Mouse (Mus musculus) heart, postnatal 4 days (tissue): ENCODE measurements around the gene Mmgt2. TPM values are rescaled to one million over a fixed set of nuclear protein-coding genes. Genes with fewer than 3 reads are reported as not detected.

ENCODE experiments used
- DNase-seq: peaks from one replicate; pipeline ENCODE4 v3.0.0; 2021
- total RNA-seq, 2 experiments: library from RNA; stranded (reverse); gene quantifications; 2 replicates each; pipeline ENCODE4 v1.2.3; 2021

The Mmgt2 gene
- total RNA-seq, 2 experiments from 2014 or later = 18.5 to 20.9 TPM

DNA sequence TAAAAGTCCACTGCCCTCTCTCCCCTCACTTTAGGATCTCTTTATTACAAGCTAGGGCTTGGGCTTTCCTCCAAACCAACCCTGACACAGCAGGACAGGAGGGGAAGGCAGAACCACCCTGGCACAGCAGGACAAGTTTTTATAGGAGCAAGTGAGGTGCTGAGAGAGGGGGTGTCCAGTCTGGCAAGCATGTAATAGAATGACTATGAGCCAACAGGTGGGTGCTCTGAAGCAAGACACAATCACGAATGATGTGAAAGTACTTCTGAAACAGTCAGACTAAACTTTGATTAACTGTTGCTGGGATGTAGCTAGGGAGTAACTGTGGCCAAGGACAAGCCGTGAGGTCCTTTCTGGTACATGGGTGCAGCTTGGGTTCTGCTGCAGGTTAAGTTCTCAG, 57.7 kb downstream of the Mmgt2 start:
- DNase-seq = no peak

DNA sequence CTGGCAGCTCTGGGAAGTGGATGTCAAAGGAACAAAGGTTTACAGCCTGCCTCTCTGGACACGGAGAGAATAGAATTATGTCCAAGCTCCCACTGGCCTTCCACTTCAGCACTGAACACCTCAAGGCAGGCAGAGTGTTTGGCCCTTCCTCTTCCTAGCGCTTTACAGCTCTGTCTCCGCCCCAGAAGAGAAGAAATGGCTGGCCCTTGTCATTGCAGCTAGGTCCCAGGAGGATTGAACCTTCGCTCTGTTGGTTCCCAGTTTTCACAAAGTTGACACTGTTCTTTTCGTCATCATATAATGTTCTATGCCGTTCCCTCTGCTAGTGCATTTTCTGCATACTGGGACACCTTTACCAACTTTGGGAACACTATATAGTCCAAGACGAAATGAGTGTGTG, 59.8 kb downstream of the Mmgt2 start:
- DNase-seq = no peak

DNA sequence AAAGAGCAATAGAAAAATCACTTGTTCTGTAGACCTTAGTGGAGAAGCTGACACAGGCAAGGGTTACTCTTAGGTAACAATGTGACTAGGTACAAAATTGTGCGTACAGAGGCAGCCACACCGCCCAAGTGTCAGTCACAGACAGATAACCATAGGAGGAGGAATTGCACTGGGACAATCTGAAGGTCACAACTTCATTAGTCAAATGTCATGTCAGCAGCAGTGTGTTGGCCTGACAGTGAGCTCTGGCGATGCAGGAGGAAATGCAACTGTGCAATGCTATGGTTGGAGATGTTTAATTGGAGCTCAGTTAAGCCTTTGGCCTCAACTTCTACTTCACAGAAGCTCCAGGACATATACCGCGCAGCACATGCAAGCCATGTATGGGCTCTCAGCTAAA, 62.2 kb downstream of the Mmgt2 start:
- DNase-seq = no peak

Other genes starting within 250 kb of the Mmgt2 start
- gene Pigl, start 190.2 kb upstream of the Mmgt2 start, total RNA-seq = 1 to 10 TPM; 3.9 to 4.5 TPM
- gene Ncor1, start 190.1 kb upstream of the Mmgt2 start, total RNA-seq = 100 to 1,000 TPM; 137 to 151 TPM
- gene Cenpv, start 109.4 kb upstream of the Mmgt2 start, total RNA-seq = 10 to 100 TPM; 23.8 to 25.7 TPM
- 100 to 1,000 TPM; 828 to 847 TPM for gene Ubb, start 97.5 kb upstream of the Mmgt2 start, total RNA-seq
- gene Trpv2, start 74.2 kb upstream of the Mmgt2 start, total RNA-seq = 1 to 10 TPM; 3.0 to 3.2 TPM
- 10 to 100 TPM; 15.7 to 16.5 TPM for gene Lrrc75a, start 141 bp upstream of the Mmgt2 start, total RNA-seq
- gene Zfp287, start 83.2 kb downstream of the Mmgt2 start, total RNA-seq = 1 to 10 TPM; 3.5 to 4.4 TPM
- gene Gm10428, start 104.4 kb downstream of the Mmgt2 start, total RNA-seq = not detected
- 1 to 10 TPM; 1.9 to 2.1 TPM for gene Zfp286, start 140.8 kb downstream of the Mmgt2 start, total RNA-seq
- gene Trim16, start 171.6 kb downstream of the Mmgt2 start, total RNA-seq = 10 to 100 TPM in 1 of 2 experiments, 1 to 10 TPM in 1; 7.6 to 10.0 TPM
- under 1 TPM in 1 of 2 experiments, not detected in 1; 0.23 TPM for gene Fbxw10, start 198.4 kb downstream of the Mmgt2 start, total RNA-seq
- 10 to 100 TPM; 18.2 to 22.0 TPM for gene Tvp23b, start 230.8 kb downstream of the Mmgt2 start, total RNA-seq